Mouse (Mus musculus): ENCODE measurements around the gene Agmo.

DNA sequence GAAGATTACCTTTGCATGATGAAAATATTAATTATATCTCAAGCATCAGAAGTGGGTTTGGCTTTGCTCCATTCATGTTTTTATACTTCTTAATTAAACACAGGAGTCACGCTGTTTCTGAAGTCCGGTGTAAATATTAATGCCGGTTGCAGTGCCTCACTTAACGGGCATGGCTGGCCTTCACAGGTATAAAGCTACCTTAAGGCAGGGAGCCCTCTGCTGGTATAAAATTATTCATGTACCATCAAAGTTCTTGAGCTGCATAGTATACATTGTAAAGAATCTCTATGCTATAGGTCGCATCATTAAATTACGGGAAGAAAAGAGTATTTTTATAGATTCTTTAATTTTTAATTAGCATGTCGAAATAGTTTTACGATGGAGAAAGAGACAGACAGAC is 341.3 kb downstream of the Agmo start:
- TF ChIP-seq CTCF (IDR thresholded peaks at IDR 0.05) (no peak), POLR2A (IDR thresholded peaks at IDR 0.05; ENCODE audit: insufficient read depth, low read depth, low read length) (no peak)

All from heart, adult 2 months (tissue).